Mouse (Mus musculus) MEL (cell line): ENCODE measurements around the gene Fastk. TPM values are rescaled to one million over a fixed set of nuclear protein-coding genes. Genes with fewer than 3 reads are reported as not detected.

ENCODE experiments used
- DNase-seq: peaks from one replicate; pipeline ENCODE4 v3.0.0; 2011; ENCODE audit warnings: low read depth, low spot score
- H3K27ac ChIP-seq: 2 replicates; pipeline ENCODE4 v1.5.1; 2012; ENCODE audit warnings: low read depth, mild to moderate bottlenecking, control low read depth, low read length, moderate library complexity; ENCODE audit not compliant: control insufficient read depth
- H3K27me3 ChIP-seq, 2 experiments: fragments of 150-350 bp in 1 of 2; sonication (generic) in 1 of 2; 2 replicates each; pipeline ENCODE4 v1.6.1; 2012; ENCODE audit warnings: low read length in 2 of 2, mild to moderate bottlenecking in 2 of 2, improper control_type of control experiment in 1 of 2, moderate library complexity in 1 of 2; ENCODE audit not compliant: insufficient read depth in 2 of 2, control insufficient read depth in 1 of 2
- H3K36me3 ChIP-seq, 2 experiments: 2 replicates each; pipeline ENCODE4 v1.6.1; 2012 to 2014; ENCODE audit warnings: low read length in 2 of 2, improper control_type of control experiment in 1 of 2, inconsistent platforms in 1 of 2, mild to moderate bottlenecking in 1 of 2; ENCODE audit not compliant: insufficient read depth in 2 of 2, control insufficient read depth in 1 of 2
- H3K4me1 ChIP-seq, 2 experiments: fragments of 150-350 bp in 1 of 2; sonication (generic) in 1 of 2; 2 replicates each; pipeline ENCODE4 v1.6.1; 2012; ENCODE audit warnings: low read length in 2 of 2, improper control_type of control experiment in 1 of 2, mild to moderate bottlenecking in 1 of 2; ENCODE audit not compliant: insufficient read depth in 2 of 2, control insufficient read depth in 1 of 2
- H3K4me3 ChIP-seq, 2 experiments: fragments of 150-350 bp in 1 of 2; sonication (generic) in 1 of 2; 2 replicates each; pipeline ENCODE4 v1.5.1; 2012; ENCODE audit warnings: low read depth in 2 of 2, low read length in 2 of 2, mild to moderate bottlenecking in 2 of 2, moderate library complexity in 2 of 2, control low read depth in 1 of 2, improper control_type of control experiment in 1 of 2; ENCODE audit not compliant: control insufficient read depth in 1 of 2, insufficient read depth in 1 of 2
- H3K79me2 ChIP-seq: 2 replicates; pipeline ENCODE4 v1.6.1; 2012; ENCODE audit warnings: mild to moderate bottlenecking, low read length, moderate library complexity; ENCODE audit not compliant: control insufficient read depth, poor library complexity, insufficient read depth
- H3K9ac ChIP-seq: 2 replicates; pipeline ENCODE4 v1.6.1; 2012; ENCODE audit warnings: low read depth, mild to moderate bottlenecking, control low read depth, low read length, moderate library complexity; ENCODE audit not compliant: control insufficient read depth, poor library complexity, severe bottlenecking
- H3K9me3 ChIP-seq: fragments of 150-350 bp; sonication (generic); replicated peaks from 2 replicates; pipeline ENCODE4 v1.6.1; 2012; ENCODE audit warnings: mild to moderate bottlenecking, low read length, improper control_type of control experiment, moderate library complexity; ENCODE audit not compliant: insufficient read depth
- BHLHE40 ChIP-seq: IDR thresholded peaks from 2 replicates; pipeline ENCODE4 v1.6.1; 2012; ENCODE audit warnings: low read depth, mild to moderate bottlenecking, inconsistent platforms, low read length, improper control_type of control experiment, borderline replicate concordance
- CTCF ChIP-seq, 3 experiments: IDR thresholded peaks in 2 of 3; conservative IDR thresholded peaks in 1 of 3; 2 replicates each; pipeline ENCODE4 v1.5.1; 2011 to 2012; ENCODE audit warnings: low read length in 3 of 3, low read depth in 2 of 3, mild to moderate bottlenecking in 2 of 3, improper control_type of control experiment in 1 of 3, inconsistent platforms in 1 of 3, mixed read lengths in 1 of 3, moderate library complexity in 1 of 3; ENCODE audit not compliant: control insufficient read depth in 1 of 3, insufficient read depth in 1 of 3, poor library complexity in 1 of 3, severe bottlenecking in 1 of 3
- E2F4 ChIP-seq: IDR thresholded peaks from 2 replicates; pipeline ENCODE4 v1.6.1; 2011; ENCODE audit warnings: low read depth, low read length, improper control_type of control experiment, borderline replicate concordance
- ELF1 ChIP-seq: IDR thresholded peaks from 2 replicates; pipeline ENCODE4 v1.6.1; 2014; ENCODE audit warnings: low read depth, mild to moderate bottlenecking, inconsistent platforms, low read length, improper control_type of control experiment, moderate library complexity
- GATA1 ChIP-seq: IDR thresholded peaks from 2 replicates; pipeline ENCODE4 v1.6.1; 2011; ENCODE audit warnings: low read depth, low read length, improper control_type of control experiment
- KAT2A ChIP-seq: conservative IDR thresholded peaks from 2 replicates; pipeline ENCODE4 v1.6.1; 2012; ENCODE audit warnings: low read depth, low read length, improper control_type of control experiment, inconsistent platforms
- MAFK ChIP-seq: IDR thresholded peaks from 2 replicates; pipeline ENCODE4 v1.6.1; 2011; ENCODE audit warnings: low read depth, mild to moderate bottlenecking, low read length, improper control_type of control experiment, borderline replicate concordance
- MAZ ChIP-seq: IDR thresholded peaks from 2 replicates; pipeline ENCODE4 v1.6.1; 2012; ENCODE audit warnings: low read depth, mild to moderate bottlenecking, inconsistent platforms, low read length, improper control_type of control experiment
- MEF2A ChIP-seq: IDR thresholded peaks from 2 replicates; pipeline ENCODE4 v1.6.1; 2014; ENCODE audit warnings: low read depth, mild to moderate bottlenecking, inconsistent platforms, low read length, improper control_type of control experiment; ENCODE audit not compliant: poor library complexity, insufficient replicate concordance, severe bottlenecking; ENCODE audit errors: extremely low read depth
- MYB ChIP-seq: IDR thresholded peaks from 2 replicates; pipeline ENCODE4 v1.6.1; 2011; ENCODE audit warnings: mild to moderate bottlenecking, low read depth, low read length, improper control_type of control experiment
- NELFE ChIP-seq: IDR thresholded peaks from 2 replicates; pipeline ENCODE4 v1.6.1; 2011; ENCODE audit warnings: low read depth, low read length, improper control_type of control experiment
- POLR2AphosphoS5 ChIP-seq: IDR thresholded peaks from 2 replicates; pipeline ENCODE4 v1.6.1; 2012; ENCODE audit warnings: low read depth, borderline replicate concordance, mild to moderate bottlenecking, inconsistent platforms, low read length, moderate library complexity, mixed read lengths
- RAD21 ChIP-seq: IDR thresholded peaks from 2 replicates; pipeline ENCODE4 v1.6.1; 2011; ENCODE audit warnings: mild to moderate bottlenecking, low read depth, low read length, improper control_type of control experiment
- RCOR1 ChIP-seq: IDR thresholded peaks from 2 replicates; pipeline ENCODE4 v1.6.1; 2012; ENCODE audit warnings: low read depth, mild to moderate bottlenecking, inconsistent platforms, low read length, improper control_type of control experiment
- SIN3A ChIP-seq: IDR thresholded peaks from 2 replicates; pipeline ENCODE4 v1.6.1; 2012; ENCODE audit warnings: low read length, improper control_type of control experiment, inconsistent platforms
- SMC3 ChIP-seq: IDR thresholded peaks from 2 replicates; pipeline ENCODE4 v1.6.1; 2011; ENCODE audit warnings: low read depth, low read length, improper control_type of control experiment
- TAL1 ChIP-seq: IDR thresholded peaks from 2 replicates; pipeline ENCODE4 v1.6.1; 2012; ENCODE audit warnings: mild to moderate bottlenecking, inconsistent platforms, low read length, moderate library complexity, mixed read lengths
- TCF12 ChIP-seq: IDR thresholded peaks from 2 replicates; pipeline ENCODE4 v1.6.1; 2014; ENCODE audit warnings: low read depth, mild to moderate bottlenecking, inconsistent platforms, low read length, improper control_type of control experiment, moderate library complexity
- ZNF384 ChIP-seq: IDR thresholded peaks from 2 replicates; pipeline ENCODE4 v1.6.1; 2012; ENCODE audit warnings: low read depth, mild to moderate bottlenecking, inconsistent platforms, low read length, improper control_type of control experiment
- polyA plus RNA-seq, 2 experiments: library from polyadenylated mRNA; stranded (reverse) in 1 of 2; unstranded in 1 of 2; fragments of >175 nt in 1 of 2; fragments of >200 nt in 1 of 2; gene quantifications; 2 replicates each; pipeline versions ENCODE4 v1.2.1 to v1.2.4; 2012; ENCODE audit warnings: low replicate concordance in 2 of 2, low read depth in 1 of 2; ENCODE audit not compliant: insufficient read length in 2 of 2, insufficient read depth in 1 of 2, missing spikeins in 1 of 2
- total RNA-seq: library from RNA; depleted of rRNA; stranded (reverse); fragments of 300-350 nt; gene quantifications from 2 replicates; pipeline ENCODE4 v1.2.3, GENCODE M21; 2012

Fastk gene
- total and polyA plus RNA-seq, 3 experiments, result 111 to 273 (median 228) TPM

DNA sequence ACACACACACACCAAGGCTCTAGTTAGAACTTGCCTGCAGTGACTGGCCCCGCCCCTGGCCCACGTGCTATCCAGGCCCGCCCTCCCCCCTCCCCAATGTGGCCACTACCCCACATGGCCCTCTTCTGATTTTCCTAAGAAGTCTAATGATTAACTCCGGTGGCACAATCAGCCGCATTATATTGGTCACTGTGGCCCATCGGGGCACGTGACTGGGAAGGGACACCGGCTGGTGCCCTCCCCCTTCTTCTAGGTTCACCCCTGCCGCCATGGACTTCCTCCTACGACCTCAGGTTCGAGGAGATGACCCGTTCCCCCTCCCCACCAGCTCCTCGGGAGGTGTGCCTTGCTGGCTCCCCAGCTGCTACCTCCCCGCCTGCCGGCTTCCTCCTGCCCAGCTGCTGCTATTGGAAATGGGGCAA, 17.1 kb downstream of the Fastk start:
- no peak for TF ChIP-seq RAD21
- TF ChIP-seq POLR2AphosphoS5, result no peak
- no peak for TF ChIP-seq GATA1
- no peak for TF ChIP-seq MYB
- TF ChIP-seq RCOR1, result no peak
- TF ChIP-seq ZNF384, result no peak
- no peak for TF ChIP-seq MEF2A
- no peak for TF ChIP-seq E2F4
- H3K9ac ChIP-seq, result no peak overlapping the region
- no peak overlapping the region for H3K27ac ChIP-seq
- no peak for DNase-seq
- H3K4me3 ChIP-seq, result no peak overlapping the region
- no peaks in the 10 kb centered on the region for H3K27me3 ChIP-seq
- H3K4me1 ChIP-seq, result peaks cover 6 to 17% of the 10 kb centered on the region in 2 experiments
- peaks cover 14% of the 10 kb centered on the region for H3K79me2 ChIP-seq
- H3K36me3 ChIP-seq, result peaks cover 2 to 15% of the 10 kb centered on the region in 2 experiments
- H3K9me3 ChIP-seq, result no peaks in the 10 kb centered on the region

DNA sequence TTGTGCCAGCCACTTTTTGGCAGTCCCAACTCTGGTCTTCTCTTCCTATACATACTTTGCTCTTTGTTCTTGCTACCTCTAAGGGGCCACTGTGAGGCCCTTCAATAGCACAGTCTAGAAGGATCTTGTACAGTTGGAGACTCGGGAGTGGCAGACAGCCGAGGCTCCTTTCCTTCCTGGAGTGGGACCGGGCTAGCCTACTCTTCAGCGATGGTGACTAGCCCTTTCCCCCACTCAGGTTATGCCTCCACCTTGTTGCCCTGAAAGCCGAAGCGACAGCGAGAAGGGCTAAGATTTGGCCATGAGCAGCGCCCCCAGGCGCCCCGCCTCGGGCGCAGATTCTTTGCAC, 17.8 kb downstream of the Fastk start:
- no peaks in the 10 kb centered on the region for H3K9me3 ChIP-seq
- no peaks in the 10 kb centered on the region for H3K27me3 ChIP-seq
- H3K79me2 ChIP-seq, result peaks cover 14% of the 10 kb centered on the region
- no peak overlapping the region for H3K27ac ChIP-seq
- H3K4me3 ChIP-seq, result no peak overlapping the region
- peaks cover 6 to 22% of the 10 kb centered on the region in 2 experiments for H3K4me1 ChIP-seq
- no peak overlapping the region for H3K9ac ChIP-seq
- TF ChIP-seq MEF2A, result no peak
- TF ChIP-seq TAL1, result no peak
- TF ChIP-seq ELF1, result no peak
- no peak for TF ChIP-seq NELFE
- no peak for TF ChIP-seq CTCF (IDR thresholded peaks at IDR 0.05 in 2 of 3, conservative IDR thresholded peaks at IDR 0.05 in 1 of 3; ENCODE audit: control insufficient read depth in 1 of 3, insufficient read depth in 1 of 3, low read depth in 2 of 3, low read length in 3 of 3, poor library complexity in 1 of 3, severe bottlenecking in 1 of 3)
- TF ChIP-seq KAT2A, result no peak
- TF ChIP-seq MAFK, result no peak
- no peak for TF ChIP-seq RCOR1
- no peak for TF ChIP-seq BHLHE40
- no peak; the same call in 1 of the 2 replicates for TF ChIP-seq MAZ
- no peak for TF ChIP-seq SMC3
- no peak for TF ChIP-seq TCF12
- TF ChIP-seq SIN3A, result no peak
- DNase-seq, result no peak
- H3K36me3 ChIP-seq, result peaks cover 2 to 17% of the 10 kb centered on the region in 2 experiments
